Mouse (Mus musculus): ENCODE results near the gene Rslcan18. TPM values are rescaled to one million over a fixed set of nuclear protein-coding genes. Genes with fewer than 3 reads are reported as not detected.

Gene Rslcan18
- total RNA-seq, 2 experiments from 2014 or later, result 0.61 to 0.67 TPM

Other genes starting within 250 kb of the Rslcan18 start
- 1 to 10 TPM; 3.0 TPM for gene Gm10767, start 211.3 kb downstream of the Rslcan18 start, total RNA-seq (2021)
- 1 to 10 TPM; 4.3 to 5.3 TPM for gene Zfp712, start 55.1 kb downstream of the Rslcan18 start, total RNA-seq (2021)
- gene Zfp708, start 18.3 kb downstream of the Rslcan18 start, total RNA-seq (2021), result 1 to 10 TPM; 2.5 to 2.8 TPM
- gene Gm28557, start 7.7 kb downstream of the Rslcan18 start, total RNA-seq (2021), result 1 to 10 TPM; 2.3 to 2.5 TPM
- 10 to 100 TPM; 10.8 to 13.4 TPM for gene Zfp759, start 5.4 kb upstream of the Rslcan18 start, total RNA-seq (2021)
- 1 to 10 TPM; 5.1 to 5.8 TPM for gene Rsl1, start 56.9 kb upstream of the Rslcan18 start, total RNA-seq (2021)
- gene Zfp455, start 78.2 kb upstream of the Rslcan18 start, total RNA-seq (2021), result 1 to 10 TPM; 3.0 to 3.5 TPM
- 10 to 100 TPM; 20.8 to 21.5 TPM for gene Zfp458, start 162.2 kb upstream of the Rslcan18 start, total RNA-seq (2021)
- 1 to 10 TPM; 4.6 to 5.8 TPM for gene Zfp457, start 190.2 kb upstream of the Rslcan18 start, total RNA-seq (2021)
- gene Zfp595, start 216.3 kb upstream of the Rslcan18 start, total RNA-seq (2021), result 1 to 10 TPM; 3.0 to 3.3 TPM
- gene Gm28044, start 244.3 kb upstream of the Rslcan18 start, total RNA-seq (2021), result 1 to 10 TPM; 1.9 to 2.4 TPM
- gene Zfp953, start 244.3 kb upstream of the Rslcan18 start, total RNA-seq (2021), result 1 to 10 TPM in 1 of 2 experiments, under 1 TPM in 1; 1.00 to 1.1 TPM